Mouse (Mus musculus): Measurements from ENCODE around the gene Vps25. TPM values are rescaled to one million over a fixed set of nuclear protein-coding genes. Genes with fewer than 3 reads are reported as not detected.

The Vps25 gene
- total RNA-seq, 4 experiments from 2014 or later, result 44.9 to 48.1 (median 47.2) TPM

- peak; percentile 50 to 63 for DNase-seq (ENCODE audit: low spot score in 2 of 2)
Measured at GRCm38 (mm10) chr11:101245071-101245470, 8.4 kb upstream of the Vps25 start.

- no peak for DNase-seq (ENCODE audit: low spot score in 2 of 2)
Measured at GRCm38 (mm10) chr11:101245855-101246701, 7.4 kb upstream of the Vps25 start, which contains the start of gene Ramp2. TSS of gene Ramp2 (plus strand) at chr11:101246028.

DNA sequence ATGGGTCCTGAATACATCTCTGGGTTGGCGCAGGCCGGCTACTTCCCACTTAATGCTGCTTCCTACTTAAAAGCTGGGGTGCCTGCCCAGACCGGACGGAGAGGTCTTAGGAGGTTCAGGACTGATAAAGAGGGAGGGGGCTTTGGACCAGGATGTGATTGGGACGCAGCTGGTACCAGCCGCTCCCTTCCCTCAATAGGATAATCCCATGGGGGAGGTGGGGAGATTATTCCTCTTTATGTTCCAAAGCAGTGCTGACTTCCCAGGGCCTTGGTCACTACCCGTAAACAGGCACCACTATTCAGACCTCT, 6.8 kb upstream of the Vps25 start:
- DNase-seq (ENCODE audit: low spot score in 2 of 2), result no peak

GRCm38 (mm10) chr11:101247521-101248030, 5.9 kb upstream of the Vps25 start:
- DNase-seq (ENCODE audit: low spot score in 2 of 2), result no peak

DNA sequence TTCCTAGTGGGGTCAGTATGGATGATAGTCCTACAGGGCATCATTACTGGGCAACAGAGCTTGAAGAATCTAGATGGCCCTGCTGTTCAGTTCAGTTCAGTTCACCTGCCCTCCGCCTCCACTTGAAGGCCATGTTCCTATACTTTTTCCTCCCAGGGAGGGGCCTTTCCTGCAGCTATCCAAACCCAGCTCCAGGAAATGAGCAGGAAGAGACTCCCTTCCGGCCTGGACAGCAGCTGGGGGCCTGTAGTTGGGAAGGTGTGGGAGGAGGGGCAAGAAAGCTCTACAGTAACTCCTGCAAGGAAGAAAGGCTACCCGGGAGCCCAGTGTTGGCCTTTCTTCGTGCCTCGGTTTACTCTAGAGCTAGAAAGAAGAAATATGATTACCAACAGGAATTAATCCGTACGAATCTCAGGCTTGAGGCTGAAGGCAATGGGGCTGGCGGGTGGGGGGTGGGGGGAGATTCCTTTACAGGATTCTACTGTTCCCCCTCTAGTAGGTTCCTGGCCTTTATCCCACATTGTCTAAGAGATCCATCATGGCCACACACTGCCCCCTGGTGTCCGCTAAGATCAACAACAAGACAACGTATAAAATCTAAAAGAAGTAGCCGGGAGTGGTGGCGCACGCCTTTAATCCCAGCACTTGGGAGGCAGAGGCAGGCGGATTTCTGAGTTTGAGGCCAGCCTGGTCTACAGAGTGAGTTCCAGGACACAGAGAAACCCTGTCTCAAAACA, 5.1 kb upstream of the Vps25 start:
- DNase-seq (ENCODE audit: low spot score in 2 of 2), result peak in 1 of 2 experiments; percentile 50

- DNase-seq (ENCODE audit: low spot score in 2 of 2), result no peak
Measured at GRCm38 (mm10) chr11:101251031-101251430, 2.5 kb upstream of the Vps25 start.

DNA sequence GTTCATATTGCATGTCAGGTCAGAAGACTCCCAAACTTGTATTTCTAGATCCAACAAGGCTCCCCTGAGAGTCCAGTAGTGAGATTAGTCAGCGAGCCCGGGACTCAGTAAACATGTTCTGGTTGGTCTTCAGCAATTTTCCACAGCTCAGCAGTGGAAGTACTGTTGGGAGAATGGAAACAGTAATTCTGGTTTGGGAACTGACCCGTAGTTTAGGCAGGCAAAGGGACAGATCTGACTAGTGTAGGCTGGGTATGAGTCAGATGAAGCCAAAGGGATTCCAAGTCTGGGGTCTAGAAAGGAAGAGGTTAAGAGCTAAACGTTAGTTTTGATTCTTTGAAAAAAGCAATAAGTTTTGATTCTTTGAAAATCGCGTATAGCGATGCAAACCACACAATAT, 566 bp upstream of the Vps25 start:
- DNase-seq (ENCODE audit: low spot score in 2 of 2), result no peak

DNA sequence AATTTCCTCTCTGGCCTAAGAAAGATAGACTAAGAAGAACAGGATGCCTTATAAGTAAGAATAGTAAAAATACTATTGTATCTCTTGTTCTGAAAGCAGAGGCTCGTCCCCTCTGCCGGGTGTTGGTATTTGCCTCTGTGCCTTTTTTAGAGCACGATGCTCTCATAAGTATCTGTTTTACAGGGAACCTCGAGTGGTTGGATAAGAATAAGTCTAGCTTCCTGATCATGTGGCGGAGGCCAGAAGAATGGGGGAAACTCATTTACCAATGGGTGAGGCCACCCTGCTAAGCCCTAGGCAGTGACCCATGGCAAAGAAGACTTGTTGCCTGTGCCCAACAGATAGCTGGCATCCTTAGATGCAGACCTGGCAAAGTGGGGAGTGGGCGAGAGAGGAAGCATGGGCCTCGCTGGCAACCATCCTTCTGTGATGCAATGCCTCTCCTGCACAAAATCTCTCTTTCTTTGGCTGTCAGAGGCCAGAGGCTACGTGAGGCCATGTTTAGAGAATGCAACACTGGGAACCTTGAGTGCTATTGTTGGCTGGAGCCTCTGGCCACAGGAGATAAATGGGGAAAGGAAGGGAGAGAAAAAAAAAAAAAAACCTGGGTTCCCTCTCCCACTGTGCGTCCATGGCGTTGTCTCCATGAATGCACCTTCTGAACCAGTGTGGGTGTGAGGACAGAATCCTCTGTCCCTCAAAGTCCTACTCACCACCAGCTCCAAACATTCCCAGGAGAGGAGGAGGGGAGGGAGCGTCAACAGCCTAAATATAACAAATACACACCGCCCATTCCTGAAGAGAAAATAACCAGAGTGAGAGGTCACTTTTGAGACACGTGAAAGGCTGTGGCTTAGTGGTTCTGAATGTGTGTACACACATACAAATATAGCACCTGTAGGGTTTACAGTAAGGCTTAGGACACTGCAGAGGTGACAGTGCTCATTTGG, 2.6 kb downstream of the Vps25 start:
- no peak for DNase-seq (ENCODE audit: low spot score in 2 of 2)

GRCm38 (mm10) chr11:101259261-101259712, 5.8 kb downstream of the Vps25 start:
- no peak for DNase-seq (ENCODE audit: low spot score in 2 of 2)

- DNase-seq (ENCODE audit: low spot score in 2 of 2), result no peak
Measured at GRCm38 (mm10) chr11:101259948-101260825, 6.7 kb downstream of the Vps25 start, which contains the start of gene Wnk4. TSS of gene Wnk4 (plus strand) at chr11:101260567.

DNA sequence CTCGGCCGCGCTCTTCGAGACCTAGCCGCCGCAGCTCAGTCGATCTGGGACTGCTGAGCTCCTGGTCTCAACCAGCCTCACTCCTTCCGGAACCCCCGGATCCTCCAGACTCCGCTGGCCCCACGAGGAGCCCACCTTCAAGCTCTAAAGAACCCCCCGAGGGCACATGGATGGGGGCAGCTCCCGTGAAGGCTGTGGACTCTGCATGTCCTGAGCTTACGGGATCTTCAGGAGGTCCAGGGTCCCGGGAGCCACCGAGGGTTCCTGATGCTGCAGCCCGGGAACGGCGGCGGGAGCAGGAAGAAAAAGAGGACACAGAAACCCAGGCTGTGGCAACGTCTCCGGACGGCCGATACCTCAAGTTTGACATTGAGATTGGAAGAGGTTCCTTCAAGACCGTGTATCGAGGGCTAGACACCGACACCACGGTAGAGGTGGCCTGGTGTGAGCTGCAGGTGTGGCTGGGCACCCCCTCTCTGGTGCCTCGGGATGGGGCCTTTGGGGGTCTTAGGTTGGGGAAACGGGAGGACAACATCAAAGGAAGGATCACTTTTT, 7.4 kb downstream of the Vps25 start:
- DNase-seq (ENCODE audit: low spot score in 2 of 2), result no peak

DNA sequence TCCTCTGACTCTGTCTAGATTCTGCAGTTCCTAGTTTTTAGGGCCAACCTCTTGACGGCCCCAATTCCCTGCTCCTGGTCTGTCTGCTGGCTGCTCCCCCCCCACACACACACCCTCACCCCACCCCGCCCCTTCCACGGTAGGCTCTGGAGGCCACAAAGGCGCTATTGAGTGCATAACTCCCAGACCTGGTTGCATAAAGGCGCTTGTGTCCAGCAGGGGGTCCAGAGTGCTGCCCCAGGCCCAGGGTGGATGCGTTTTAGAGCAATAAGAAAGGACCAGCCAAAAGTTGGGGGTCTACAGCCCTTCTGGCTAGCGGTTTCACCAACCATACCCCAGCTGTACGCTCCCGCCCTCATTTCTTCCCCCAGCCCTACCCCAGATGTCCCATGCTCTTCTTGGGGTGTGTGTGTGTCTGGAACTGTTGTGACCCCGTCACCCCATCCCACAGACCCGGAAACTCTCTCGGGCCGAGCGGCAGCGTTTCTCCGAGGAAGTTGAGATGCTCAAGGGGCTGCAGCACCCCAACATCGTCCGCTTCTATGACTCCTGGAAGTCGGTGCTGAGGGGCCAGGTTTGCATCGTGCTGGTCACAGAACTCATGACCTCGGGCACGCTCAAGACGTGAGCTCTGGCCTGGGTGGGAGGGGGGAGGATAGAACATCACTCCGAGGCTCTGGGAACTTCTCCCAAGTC, 8.9 kb downstream of the Vps25 start:
- DNase-seq (ENCODE audit: low spot score in 2 of 2), result no peak

DNA sequence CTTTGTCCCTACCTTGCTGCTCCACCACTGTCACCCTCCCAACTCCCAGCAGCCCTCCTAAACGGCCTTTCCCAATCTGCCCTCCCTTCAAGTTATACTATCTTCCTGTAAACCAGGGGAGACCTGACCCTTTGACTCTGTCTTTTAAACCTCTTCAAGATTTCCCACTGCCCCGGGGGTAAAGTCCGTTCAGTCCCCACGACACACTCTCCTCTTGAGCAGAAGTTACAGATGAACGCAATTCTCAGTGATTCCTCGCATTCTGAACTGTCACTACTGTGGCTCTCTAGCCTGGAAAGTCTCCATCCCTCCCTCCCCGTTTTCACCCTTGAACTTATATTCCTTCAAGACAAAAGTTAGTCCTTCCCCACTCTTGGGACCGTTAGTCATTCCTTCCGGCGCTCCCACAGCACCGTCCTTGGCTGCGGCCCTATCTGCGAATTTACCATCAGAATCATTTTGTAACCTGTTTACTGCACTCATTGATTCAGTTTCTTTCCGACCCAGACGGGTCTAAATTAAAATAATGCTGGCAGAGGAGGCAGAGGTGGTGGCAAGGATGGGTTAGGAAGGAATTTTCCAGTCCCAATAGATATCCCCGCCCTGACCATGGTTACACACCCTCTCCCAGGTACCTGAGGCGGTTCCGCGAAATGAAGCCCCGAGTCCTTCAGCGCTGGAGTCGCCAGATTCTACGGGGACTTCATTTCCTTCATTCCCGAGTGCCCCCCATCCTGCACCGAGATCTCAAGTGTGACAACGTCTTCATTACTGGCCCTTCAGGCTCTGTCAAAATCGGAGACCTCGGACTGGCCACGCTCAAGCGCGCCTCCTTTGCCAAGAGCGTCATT, 9.9 kb downstream of the Vps25 start:
- DNase-seq (ENCODE audit: low spot score in 2 of 2), result no peak

- no peak for DNase-seq (ENCODE audit: low spot score in 2 of 2)
Measured at GRCm38 (mm10) chr11:101263989-101264280, 10.4 kb downstream of the Vps25 start.

DNA sequence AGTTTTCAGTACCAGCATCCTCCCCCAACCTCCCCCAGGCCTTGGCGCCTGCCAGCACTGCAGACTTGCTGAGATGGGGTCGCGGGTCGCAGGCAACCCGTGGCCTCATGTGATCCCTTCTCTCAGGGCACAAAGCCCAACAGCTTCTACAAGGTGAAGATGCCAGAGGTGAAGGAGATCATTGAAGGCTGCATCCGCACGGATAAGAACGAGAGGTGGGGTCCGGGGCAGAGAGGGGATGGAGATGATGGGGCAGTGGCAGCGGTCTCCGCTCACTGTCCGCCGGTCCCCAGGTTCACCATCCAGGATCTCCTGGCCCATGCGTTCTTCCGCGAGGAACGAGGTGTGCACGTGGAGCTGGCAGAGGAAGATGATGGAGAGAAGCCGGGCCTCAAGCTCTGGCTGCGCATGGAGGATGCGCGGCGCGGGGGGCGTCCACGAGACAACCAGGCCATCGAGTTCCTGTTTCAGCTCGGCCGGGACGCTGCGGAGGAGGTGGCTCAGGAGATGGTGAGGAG, 11.5 kb downstream of the Vps25 start:
- no peak for DNase-seq (ENCODE audit: low spot score in 2 of 2)

- DNase-seq (ENCODE audit: low spot score in 2 of 2), result no peak
Measured at GRCm38 (mm10) chr11:101265906-101266305, 12.4 kb downstream of the Vps25 start.

DNA sequence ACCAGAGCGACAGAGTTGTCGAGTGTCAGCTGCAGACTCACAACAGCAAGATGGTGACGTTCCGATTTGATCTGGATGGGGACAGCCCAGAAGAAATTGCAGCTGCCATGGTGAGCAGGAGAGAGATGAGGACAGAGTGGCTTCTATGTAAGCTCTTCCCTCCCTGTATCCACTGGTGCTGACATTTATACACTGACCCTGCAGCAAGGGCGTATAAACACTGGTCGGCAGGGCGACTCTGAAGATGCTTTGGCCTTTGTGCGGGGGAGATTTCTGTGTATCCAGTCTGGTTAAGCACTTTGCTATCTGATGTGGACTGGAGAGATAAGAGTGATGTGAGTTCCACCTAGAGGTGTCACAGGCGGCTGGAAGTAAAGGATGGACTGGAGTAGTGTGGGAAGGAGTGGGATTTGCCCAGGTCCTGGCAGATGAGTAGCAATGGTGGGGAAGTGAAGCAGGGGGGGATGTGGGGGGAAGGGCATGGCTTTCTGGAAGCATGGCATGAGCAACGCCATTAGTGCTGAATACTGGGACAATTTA, 16.1 kb downstream of the Vps25 start:
- DNase-seq (ENCODE audit: low spot score in 2 of 2), result no peak

DNA sequence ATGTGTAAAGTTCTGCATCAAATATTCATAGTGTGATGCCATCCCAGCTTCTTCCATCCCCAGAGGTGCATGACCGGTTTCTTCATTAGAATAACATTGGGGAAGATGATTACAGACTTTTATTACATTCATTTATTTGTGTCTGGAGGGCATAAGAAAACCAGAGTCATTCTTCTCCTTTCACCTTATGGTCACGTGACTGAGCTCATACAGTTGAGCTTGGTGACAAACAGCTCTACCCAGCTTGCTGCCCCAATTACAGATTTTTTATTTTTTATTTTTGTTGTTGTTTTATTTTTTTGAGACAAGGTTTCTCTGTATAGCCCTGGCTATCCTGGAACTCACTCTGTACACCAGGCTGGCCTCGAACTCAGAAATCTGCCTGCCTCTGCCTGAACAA, 18.9 kb downstream of the Vps25 start:
- no peak for DNase-seq (ENCODE audit: low spot score in 2 of 2)
